In the genomic region with DNA sequence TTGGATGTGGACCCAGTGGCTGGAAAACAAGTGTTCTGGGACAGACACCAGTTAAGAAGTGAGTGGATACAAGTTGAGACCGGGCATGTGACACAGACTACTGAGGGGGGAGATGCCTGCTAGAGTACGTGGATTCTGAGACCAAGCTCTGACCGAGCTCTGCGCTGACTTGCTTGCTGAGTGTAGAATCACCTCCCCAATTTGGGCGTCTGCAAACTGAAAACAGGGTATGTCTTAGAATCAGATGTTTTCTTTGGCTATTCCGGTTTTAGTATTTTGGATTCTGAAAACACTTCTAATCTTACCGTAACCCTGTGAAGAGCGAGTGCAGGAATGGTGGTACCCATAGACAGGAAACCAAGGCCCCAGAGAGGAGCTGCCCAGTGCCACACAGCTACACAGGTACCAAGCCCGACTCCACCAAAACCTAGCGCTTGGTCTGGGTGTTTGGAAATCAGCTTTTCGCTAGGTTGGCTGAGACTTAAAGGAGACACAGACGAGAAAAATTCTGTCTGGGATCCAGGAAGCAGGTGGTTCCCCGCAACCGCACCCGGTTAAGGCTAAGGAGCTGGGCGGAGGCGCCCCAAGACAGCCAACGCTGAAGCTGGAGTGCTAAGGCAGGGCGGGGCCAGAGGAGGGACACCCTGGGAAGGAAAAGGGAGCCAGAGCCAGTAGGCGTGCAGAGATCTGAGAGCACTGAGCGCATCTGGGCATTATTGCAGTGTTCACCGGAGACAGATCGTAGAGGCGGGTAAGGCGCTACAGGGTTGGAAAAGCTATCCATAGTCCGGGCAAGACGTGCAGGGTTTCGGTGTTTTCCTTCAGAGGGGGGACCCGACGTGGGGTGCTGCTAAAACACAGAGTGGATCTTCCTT, we compare ENCODE assay signal across 8 mouse cellular contexts. TPM values are rescaled to one million over a fixed set of nuclear protein-coding genes. Genes with fewer than 3 reads are reported as not detected.
A peak's percentile ranks its signal among the peaks of the same experiment; 100 is the strongest.
DNase-seq lines count a peak whose midpoint lies in the region; ATAC-seq and TF ChIP-seq lines count a peak whose summit lies in the region.

No protein-coding gene starts in this region.

- H3K27ac ChIP-seq in ES-E14 (ENCODE audit: insufficient read depth, low read depth, low read length, poor library complexity, severe bottlenecking) = no peak overlapping the region
- H3K27ac ChIP-seq in hindbrain, embryonic 10.5 days = no peak overlapping the region
- no peak overlapping the region for H3K27ac ChIP-seq in lung, postnatal 0 days (ENCODE audit: low read length)

- TF ChIP-seq CTCF in lung, postnatal 0 days (IDR thresholded peaks at IDR 0.05) = no peak

- no peaks in the 10 kb centered on the region for H3K4me1 ChIP-seq in ES-E14 (ENCODE audit: control insufficient read depth in 2 of 2, insufficient read depth in 2 of 2, low read length in 2 of 2, poor library complexity in 1 of 2)
- H3K4me1 ChIP-seq in hindbrain, embryonic 10.5 days (replicated peaks) = peaks cover 13% of the 10 kb centered on the region
- H3K4me1 ChIP-seq in lung, postnatal 0 days (ENCODE audit: insufficient read depth, low read depth, low read length) = peaks cover 10% of the 10 kb centered on the region; the same call in 1 of the 2 replicates

- peak; percentile 95 for ATAC-seq in lung, postnatal 0 days

- WGBS in hindbrain, embryonic 10.5 days = 9% methylated on average over 30 of the region's 30 CpGs
- 9% methylated on average over 30 of the region's 30 CpGs for WGBS in lung, postnatal 0 days

- no peaks in the 10 kb centered on the region for H3K9me3 ChIP-seq in ES-E14 (ENCODE audit: control insufficient read depth, insufficient read depth, low read depth, low read length)
- no peaks in the 10 kb centered on the region for H3K9me3 ChIP-seq in hindbrain, embryonic 10.5 days
- no peaks in the 10 kb centered on the region for H3K9me3 ChIP-seq in lung, postnatal 0 days (ENCODE audit: low read length)

- H3K9ac ChIP-seq in ES-E14 (ENCODE audit: insufficient read depth, low read depth, low read length, poor library complexity, severe bottlenecking) = no peak overlapping the region
- H3K9ac ChIP-seq in lung, postnatal 0 days (replicated peaks; ENCODE audit: low read depth) = 0 out of 2 replicates have a peak overlapping the region, but pooled peaks have one; percentile 19

- TF ChIP-seq EP300 in lung, postnatal 0 days (IDR thresholded peaks at IDR 0.05) = no peak

- H3K36me3 ChIP-seq in ES-E14 (ENCODE audit: control insufficient read depth, insufficient read depth, low read length, poor library complexity, severe bottlenecking) = no peaks in the 10 kb centered on the region
- H3K36me3 ChIP-seq in hindbrain, embryonic 10.5 days = no peaks in the 10 kb centered on the region
- no peaks in the 10 kb centered on the region for H3K36me3 ChIP-seq in lung, postnatal 0 days (ENCODE audit: insufficient read depth, low read length)

- H3K27me3 ChIP-seq in hindbrain, embryonic 10.5 days (ENCODE audit: insufficient read depth, poor library complexity, severe bottlenecking) = peaks cover 74% of the 10 kb centered on the region
- no peaks in the 10 kb centered on the region; the same call in 1 of the 2 replicates for H3K27me3 ChIP-seq in lung, postnatal 0 days (replicated peaks; ENCODE audit: insufficient read depth, low read length)

- DNase-seq in ES-E14 (ENCODE audit: low read depth, low spot score) = peak; percentile 35
- peak; percentile 54 for DNase-seq in c-Kit-positive CD71-positive TER-119-negative erythroid progenitor cells, embryonic 14.5 days (ENCODE audit: low read depth)
- peak; percentile 17 to 28 for DNase-seq in frontal cortex, postnatal 14 days (ENCODE audit: low spot score in 2 of 2)
- peak; percentile 53 for DNase-seq in hindbrain, embryonic 10.5 days (ENCODE audit: low spot score)
- peak; percentile 14 to 31 for DNase-seq in layer of hippocampus, postnatal 10 days (ENCODE audit: low spot score in 2 of 2)
- peak; percentile 81 for DNase-seq in lung, postnatal 0 days (ENCODE audit: low spot score)
- DNase-seq in ovary, postnatal 36 days (ENCODE audit: low spot score) = peak; percentile 76
- DNase-seq in urinary bladder, postnatal 10 days (ENCODE audit: low spot score) = peak; percentile 22

- H3K4me2 ChIP-seq in lung, postnatal 0 days (replicated peaks; ENCODE audit: low read depth, low read length) = peak overlapping the region; percentile 77

- in situ Hi-C loops in ES-E14 (cut with MboI; ENCODE audit: low sequenced_read_pairs in 2 of 2, unreplicated experiment in 2 of 2) = no loop called here

- H3K4me3 ChIP-seq in ES-E14 (ENCODE audit: insufficient read depth in 1 of 2, low read depth in 1 of 2, low read length in 2 of 2, poor library complexity in 1 of 2, severe bottlenecking in 1 of 2) = peak overlapping the region; percentile 41 to 72
- H3K4me3 ChIP-seq in hindbrain, embryonic 10.5 days = peak overlapping the region; percentile 52
- peak overlapping the region; percentile 36 for H3K4me3 ChIP-seq in lung, postnatal 0 days (ENCODE audit: low read depth, low read length)

TF ChIP-seq in ES-E14, 5 proteins besides CTCF, POLR2A, EP300 and RAD21:
- TF ChIP-seq ZC3H11A (IDR thresholded peaks at IDR 0.05; ENCODE audit: borderline replicate concordance, low read depth, low read length) (no peak), CHD2 (IDR thresholded peaks at IDR 0.05; ENCODE audit: low read depth, low read length) (no peak), MAFK (IDR thresholded peaks at IDR 0.05; ENCODE audit: insufficient read depth, low read depth, low read length) (no peak), ZNF384 (IDR thresholded peaks at IDR 0.05; ENCODE audit: low read depth, low read length) (no peak), HCFC1 (IDR thresholded peaks at IDR 0.05; ENCODE audit: borderline replicate concordance, insufficient read depth, low read length) (no peak)

RNA-seq across cellular contexts. Expression of a gene that starts 2.0 kb away (rescaled TPM):
- not detected in 2 replicates for total RNA-seq in ES-E14 (2012; rRNA removed)
- 5.3 and 7.1 TPM in 2 replicates for polyA plus RNA-seq in hindbrain, embryonic 10.5 days (2016; fragmentation: Nextera tagmentation; extraction: Ambion mirVana)
- not detected for total RNA-seq in layer of hippocampus, postnatal 10 days (2021)
- polyA plus RNA-seq in lung, postnatal 0 days (2015; fragmentation: Nextera tagmentation; extraction: Ambion mirVana) = 3.3 and 4.9 TPM in 2 replicates

RNA-seq across cellular contexts. Expression of a gene that starts 19.2 kb away (rescaled TPM):
- total RNA-seq in ES-E14 (2012; rRNA removed) = 3.8 and 6.2 TPM in 2 replicates
- 25.3 and 26.9 TPM in 2 replicates for polyA plus RNA-seq in hindbrain, embryonic 10.5 days (2016; fragmentation: Nextera tagmentation; extraction: Ambion mirVana)
- total RNA-seq in layer of hippocampus, postnatal 10 days (2021) = 1 to 10 TPM; 4.5 to 4.7 TPM
- polyA plus RNA-seq in lung, postnatal 0 days (2015; fragmentation: Nextera tagmentation; extraction: Ambion mirVana) = 9.7 and 12.4 TPM in 2 replicates

RNA-seq across cellular contexts. Expression of a gene that starts 48.9 kb away (rescaled TPM):
- total RNA-seq in ES-E14 (2012; rRNA removed) = 5.9 and 6.7 TPM in 2 replicates
- polyA plus RNA-seq in hindbrain, embryonic 10.5 days (2016; fragmentation: Nextera tagmentation; extraction: Ambion mirVana) = 4.9 and 5.1 TPM in 2 replicates
- 100 to 1,000 TPM; 355 to 388 TPM for total RNA-seq in layer of hippocampus, postnatal 10 days (2021)
- polyA plus RNA-seq in lung, postnatal 0 days (2015; fragmentation: Nextera tagmentation; extraction: Ambion mirVana) = 2.0 and 2.1 TPM in 2 replicates

RNA-seq across cellular contexts. Expression of a gene that starts 56.9 kb away (rescaled TPM):
- 42.5 and 51.4 TPM in 2 replicates for total RNA-seq in ES-E14 (2012; rRNA removed)
- 70.7 and 107 TPM in 2 replicates for polyA plus RNA-seq in hindbrain, embryonic 10.5 days (2016; fragmentation: Nextera tagmentation; extraction: Ambion mirVana)
- total RNA-seq in layer of hippocampus, postnatal 10 days (2021) = 10 to 100 TPM; 28.9 to 30.0 TPM
- 18.2 and 19.3 TPM in 2 replicates for polyA plus RNA-seq in lung, postnatal 0 days (2015; fragmentation: Nextera tagmentation; extraction: Ambion mirVana)

Comparison
In these comparisons a context has a peak if more than half of its experiments do, and no peak if none do; other contexts are left out.
1. DNase-seq: peak in every context shown above with its lines; median percentile 81 in lung, postnatal 0 days; 76 in ovary, postnatal 36 days; 54 in c-Kit-positive CD71-positive TER-119-negative erythroid progenitor cells, embryonic 14.5 days; 53 in hindbrain, embryonic 10.5 days; 35 in ES-E14; 22 in frontal cortex, postnatal 14 days; 22 in layer of hippocampus, postnatal 10 days; 22 in urinary bladder, postnatal 10 days.
2. RNA of a gene that starts 48.9 kb away (total RNA-seq): 355 to 388 TPM in layer of hippocampus, postnatal 10 days; 5.9 to 6.7 TPM in ES-E14; every median in the first group is over 10 times any median in the second.
3. Peak in every context shown above with its lines, with median percentiles within 50 percentile points of each other: H3K4me3 ChIP-seq.